Mouse (Mus musculus): Measurements from ENCODE around the gene Ptrh2.

Gene Ptrh2

DNA sequence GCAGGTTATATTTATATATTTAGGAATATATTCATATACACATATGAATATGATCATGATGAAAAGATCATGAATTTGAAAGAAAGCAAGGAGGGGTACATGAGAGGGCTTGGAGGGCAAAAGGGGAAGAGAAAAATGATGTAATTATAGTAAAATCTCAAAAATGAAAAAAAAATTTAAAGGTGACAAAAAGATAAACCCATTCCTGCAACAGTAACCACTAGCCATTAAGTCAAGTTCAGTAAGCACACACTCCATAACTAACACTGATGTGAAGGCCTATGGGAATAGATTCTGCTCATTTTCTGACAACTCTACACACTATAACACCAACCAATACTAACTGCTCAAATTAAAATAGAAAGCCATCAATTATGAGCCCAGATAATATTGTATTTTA lies 41.8 kb downstream of the Ptrh2 start:
- no peak for DNase-seq (ENCODE audit: low read depth, low spot score)

DNA sequence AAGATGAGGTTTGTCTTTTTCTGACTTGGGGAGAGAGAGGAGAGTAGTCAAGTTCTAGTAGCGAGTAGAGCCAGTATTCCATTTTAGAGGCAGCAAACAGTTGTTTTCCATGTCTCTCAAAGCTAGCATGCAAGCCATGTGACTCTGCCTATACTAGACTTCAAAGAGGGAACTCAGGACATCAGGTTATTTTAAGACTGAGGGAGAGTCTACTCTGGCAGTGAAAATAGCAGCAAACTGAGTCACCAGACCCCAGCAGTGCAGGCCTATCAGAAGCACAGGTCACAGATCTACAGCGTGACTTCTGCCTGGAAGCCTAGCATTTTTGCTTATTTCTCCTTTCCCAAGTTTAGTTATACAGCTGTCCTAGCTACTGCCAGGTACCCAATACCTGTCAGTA lies 47.7 kb downstream of the Ptrh2 start:
- DNase-seq (ENCODE audit: low read depth, low spot score): no peak

DNA sequence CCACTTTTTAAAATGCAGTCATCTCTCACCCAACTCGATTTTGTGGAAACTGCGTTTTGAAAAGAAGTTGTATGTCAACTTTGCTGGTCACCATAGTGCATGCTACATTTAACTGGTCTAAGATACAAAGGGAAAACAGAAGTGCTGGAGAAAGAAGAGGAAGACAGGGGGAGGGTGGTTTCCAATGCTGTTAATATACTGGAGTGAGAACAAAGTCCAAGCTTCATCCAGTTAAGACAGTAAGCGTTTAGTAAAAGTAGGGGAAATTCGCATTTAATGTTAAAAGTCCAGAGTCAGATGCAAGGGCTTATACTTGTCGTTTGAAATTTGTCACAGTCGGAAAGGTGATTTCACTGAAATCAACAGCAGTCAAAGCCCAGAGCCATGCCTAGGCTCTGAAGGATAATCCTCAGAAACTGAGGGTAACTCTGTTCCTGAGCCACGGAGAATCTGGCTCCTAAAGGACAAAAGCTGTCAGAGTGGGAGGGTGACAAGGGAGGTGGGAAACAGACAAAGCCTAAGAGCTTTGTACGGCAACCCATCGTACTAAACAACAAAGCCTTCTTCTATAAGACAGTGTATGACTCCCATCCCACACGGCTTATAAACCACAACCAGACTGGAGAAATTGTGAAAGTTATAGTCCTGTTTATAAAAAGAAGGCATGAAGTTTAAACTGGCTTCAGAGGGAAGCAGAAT lies 50.6 kb downstream of the Ptrh2 start:
- DNase-seq (ENCODE audit: low read depth, low spot score): no peak

DNA sequence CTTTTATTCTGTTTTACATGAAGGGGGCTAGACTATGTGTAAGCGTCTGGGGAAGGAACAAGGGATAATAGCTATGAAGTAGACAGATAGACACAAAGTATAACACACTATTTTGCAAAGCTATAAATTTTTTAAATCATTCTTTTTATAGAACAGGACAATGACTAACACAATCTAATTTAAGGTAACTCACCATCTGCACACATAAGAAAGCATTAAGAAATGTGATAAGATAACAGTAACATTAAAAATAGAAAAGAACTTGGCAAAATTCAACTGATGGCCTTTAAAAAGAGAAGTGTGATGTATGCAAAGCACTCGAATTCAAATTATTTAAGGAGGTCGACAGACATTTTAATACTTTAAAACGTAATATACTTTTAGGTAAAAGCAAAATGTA lies 51.2 kb downstream of the Ptrh2 start:
- DNase-seq (ENCODE audit: low read depth, low spot score): no peak

DNA sequence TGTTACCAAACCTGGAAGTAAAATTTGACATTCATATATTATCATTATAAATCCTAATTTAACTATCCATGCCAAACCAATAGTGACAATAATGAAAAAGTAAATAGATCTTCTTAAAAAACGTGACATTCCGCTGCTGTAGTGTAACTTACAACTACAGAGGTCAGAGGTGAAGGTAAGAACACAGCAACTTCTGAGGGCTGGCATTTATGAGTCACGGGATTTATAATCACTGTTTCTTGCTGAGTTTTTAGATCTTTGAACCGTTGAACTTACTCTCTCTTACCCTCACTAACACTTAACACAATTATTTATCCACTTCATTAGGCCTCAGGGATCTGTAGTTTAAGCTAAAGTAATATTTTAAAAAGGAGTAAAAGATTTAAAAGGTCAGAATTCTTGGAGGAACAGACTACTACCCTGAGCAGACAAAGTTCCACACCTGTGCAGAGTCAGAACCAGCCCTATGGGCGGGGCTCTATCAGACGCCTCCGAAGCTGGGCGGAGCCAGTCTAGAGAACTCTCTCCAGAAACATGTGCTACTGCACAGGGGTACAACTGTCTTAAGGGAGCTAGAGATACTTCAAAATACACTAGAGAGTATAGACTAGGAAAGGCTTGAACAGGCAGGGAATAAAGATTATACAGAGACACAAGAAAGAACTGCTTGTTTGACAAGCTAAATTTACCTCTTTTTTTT lies 53.7 kb downstream of the Ptrh2 start:
- peak; percentile 72 for DNase-seq (ENCODE audit: low read depth, low spot score)

DNA sequence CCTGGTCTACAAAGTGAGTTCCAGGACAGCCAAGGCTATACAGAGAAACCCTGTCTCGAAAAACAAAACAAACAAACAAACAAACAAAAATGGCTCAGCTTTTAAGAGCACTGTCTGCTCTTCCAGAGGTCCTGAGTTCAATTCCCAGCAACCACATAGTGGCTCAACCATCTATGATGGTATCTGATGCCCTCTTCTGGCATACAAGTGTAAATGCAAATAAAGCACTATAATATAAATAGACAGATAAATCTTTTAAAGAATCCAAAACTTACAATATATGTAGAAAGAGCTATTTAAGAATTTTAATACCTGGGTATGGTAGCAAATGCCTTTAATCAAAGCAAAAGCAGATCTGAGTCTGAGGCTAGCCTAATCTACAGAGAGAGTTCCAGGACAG lies 54.5 kb downstream of the Ptrh2 start:
- DNase-seq (ENCODE audit: low read depth, low spot score): peak; percentile 41

DNA sequence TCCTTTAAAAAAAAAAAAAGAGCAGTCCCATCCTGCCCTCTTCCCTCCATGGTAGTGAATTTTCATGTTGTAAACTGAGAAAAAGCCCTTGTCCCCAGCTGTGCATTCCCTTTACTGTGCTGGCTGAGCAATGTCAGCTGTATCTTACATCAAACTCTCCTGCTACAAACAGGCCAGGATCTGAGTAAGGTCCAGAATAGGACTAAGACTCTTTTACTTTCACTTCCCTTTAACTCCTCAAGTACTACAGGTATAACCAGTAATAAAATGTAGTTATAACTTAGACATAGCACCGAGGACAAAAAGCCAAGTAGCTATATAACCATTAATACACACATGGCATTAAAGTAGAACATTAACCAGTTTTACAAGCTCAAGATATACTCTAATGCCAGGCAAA lies 55.2 kb downstream of the Ptrh2 start:
- no peak for DNase-seq (ENCODE audit: low read depth, low spot score)

DNA sequence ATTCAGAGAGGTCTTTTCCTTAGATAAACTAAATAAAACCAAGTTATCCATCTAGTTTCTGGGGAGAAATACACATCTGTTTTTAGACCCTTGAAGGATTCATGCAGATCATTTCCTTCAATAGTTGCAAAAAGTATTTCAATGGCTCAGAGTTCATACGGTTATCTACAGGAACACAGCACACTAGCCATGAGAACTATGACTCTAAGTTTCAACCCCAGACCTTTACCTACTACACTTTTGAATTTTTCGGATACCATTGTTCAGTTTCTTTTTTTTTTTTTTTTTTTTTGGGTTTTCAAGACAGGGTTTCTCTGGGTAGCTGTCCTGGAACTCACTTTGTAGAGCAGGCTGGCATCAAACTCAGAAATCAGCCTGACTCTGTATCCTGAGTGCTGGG lies 55.7 kb downstream of the Ptrh2 start:
- DNase-seq (ENCODE audit: low read depth, low spot score): no peak

DNA sequence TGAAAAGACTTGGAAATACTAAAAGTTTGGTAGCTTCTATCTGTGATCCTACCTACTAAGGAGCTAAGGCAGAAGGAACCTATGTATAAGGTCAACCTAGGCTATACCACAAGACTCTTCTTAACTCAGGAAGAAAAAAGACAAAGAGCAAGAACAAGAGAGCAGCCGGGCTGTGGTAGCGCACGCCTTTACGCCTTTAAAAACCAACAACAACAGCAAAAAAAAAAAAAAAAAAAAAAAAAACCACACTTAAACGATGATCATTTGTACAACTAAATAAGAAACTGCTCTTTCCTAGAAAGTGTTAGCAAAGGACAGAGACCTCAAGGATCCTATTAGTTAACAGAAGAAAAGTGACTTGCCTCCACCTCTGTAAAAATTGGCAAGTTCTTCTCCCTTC lies 57.7 kb downstream of the Ptrh2 start:
- no peak for DNase-seq (ENCODE audit: low read depth, low spot score)

Data from R1 (cell line).